Mouse (Mus musculus) lung, postnatal 0 days (tissue): Measurements from ENCODE around the gene Ydjc. TPM values are rescaled to one million over a fixed set of nuclear protein-coding genes. Genes with fewer than 3 reads are reported as not detected.
"Not testable (repeated sequence)": the region's sequence is repeated elsewhere in the genome, so short reads cannot be mapped to it uniquely, and the experiment has no call there.

Experiments used
- ATAC-seq: fragments of 200-750 bp; cut with Nextera tagmentation; 2 replicates; pipeline ENCODE4 v1.8.0; 2017; ENCODE audit warnings: moderate library complexity
- DNase-seq: peaks from one replicate; pipeline ENCODE4 v3.0.0-alpha.2; 2016; ENCODE audit warnings: low spot score
- H3K27ac ChIP-seq: fragments of 300-500 bp; sonication (generic); 2 replicates; pipeline ENCODE4 v1.5.1; 2014; ENCODE audit warnings: antibody characterized with exemption, mild to moderate bottlenecking, low read length, mixed read lengths
- H3K27me3 ChIP-seq: fragments of 300-500 bp; sonication (generic); replicated peaks from 2 replicates; pipeline ENCODE4 v1.6.1; 2014; ENCODE audit warnings: low read length, mixed read lengths; ENCODE audit not compliant: insufficient read depth
- H3K36me3 ChIP-seq: fragments of 300-500 bp; sonication (generic); 2 replicates; pipeline ENCODE4 v1.6.1; 2014; ENCODE audit warnings: low read length, mixed read lengths; ENCODE audit not compliant: insufficient read depth
- H3K4me1 ChIP-seq: fragments of 300-500 bp; sonication (generic); 2 replicates; pipeline ENCODE4 v1.6.1; 2014; ENCODE audit warnings: antibody characterized with exemption, low read depth, low read length, mixed read lengths; ENCODE audit not compliant: insufficient read depth
- H3K4me2 ChIP-seq: fragments of 300-500 bp; sonication (generic); replicated peaks from 2 replicates; pipeline ENCODE4 v1.6.1; 2014; ENCODE audit warnings: low read depth, mild to moderate bottlenecking, low read length, moderate library complexity, mixed read lengths
- H3K4me3 ChIP-seq: fragments of 300-500 bp; sonication (generic); 2 replicates; pipeline ENCODE4 v1.5.1; 2014; ENCODE audit warnings: low read depth, low read length
- H3K9ac ChIP-seq: fragments of 300-500 bp; sonication (generic); replicated peaks from 2 replicates; pipeline ENCODE4 v1.6.1; 2014; ENCODE audit warnings: low read depth, mild to moderate bottlenecking
- H3K9me3 ChIP-seq: fragments of 300-500 bp; sonication (generic); 2 replicates; pipeline ENCODE4 v1.6.1; 2016; ENCODE audit warnings: low read length, mixed read lengths
- CTCF ChIP-seq: IDR thresholded peaks from 2 replicates; pipeline ENCODE4 v1.5.1; 2016; ENCODE audit warnings: antibody characterized with exemption, mild to moderate bottlenecking
- EP300 ChIP-seq: IDR thresholded peaks from 2 replicates; pipeline ENCODE4 v1.6.1; 2016; ENCODE audit warnings: antibody characterized with exemption, mild to moderate bottlenecking, control low read depth
- WGBS: fragments of 180-500 bp; shearing (Covaris S2); extraction: QIAGEN DNeasy Blood & Tissue Kit; methylation state at CpG from one replicate; pipeline ENCODE4 v1.1.7; 2014; 5-methylcytosine and 5-hydroxymethylcytosine counted together
- polyA plus RNA-seq: library from polyadenylated mRNA; unstranded; fragments of >200 nt; fragmentation: Nextera tagmentation; extraction: Ambion mirVana; gene quantifications from 2 replicates; pipeline ENCODE4 v1.2.1, GENCODE M21; 2015

Gene Ydjc
- polyA plus RNA-seq, 1 experiment from 2014 or later = 1.6 TPM

- Histone ChIP-seq H3K9me3 (no peaks in the 10 kb centered on the region), H3K36me3 (peaks cover 18% of the 10 kb centered on the region), H3K27me3 (no peaks in the 10 kb centered on the region), H3K9ac (no peak overlapping the region), H3K4me3 (no peak overlapping the region), H3K4me1 (peaks cover 13% of the 10 kb centered on the region; the same call in 1 of the 2 replicates), H3K4me2 (no peak overlapping the region), H3K27ac (no peak overlapping the region)
- no peak for ATAC-seq
- TF ChIP-seq EP300 = no peak
- TF ChIP-seq CTCF = no peak
- no peak for DNase-seq
- WGBS = 82% methylated on average over 7 of the region's 7 CpGs
Measured at GRCm38 (mm10) chr16:17150520-17151258, 6.3 kb downstream of the Ydjc start.

GRCm38 (mm10) chr16:17151874-17152273, 7.5 kb downstream of the Ydjc start:
- H3K4me3 ChIP-seq = no peak overlapping the region
- 93% methylated on average over 4 of the region's 4 CpGs for WGBS
- ATAC-seq (no peak), DNase-seq (no peak)
- no peak overlapping the region for H3K27ac ChIP-seq
- no peaks in the 10 kb centered on the region for H3K9me3 ChIP-seq
- H3K4me2 ChIP-seq = no peak overlapping the region
- H3K9ac ChIP-seq = no peak overlapping the region
- peaks cover 18% of the 10 kb centered on the region for H3K36me3 ChIP-seq
- no peaks in the 10 kb centered on the region for H3K27me3 ChIP-seq
- H3K4me1 ChIP-seq = peaks cover 13% of the 10 kb centered on the region; the same call in 1 of the 2 replicates
- no peak for TF ChIP-seq CTCF

DNA sequence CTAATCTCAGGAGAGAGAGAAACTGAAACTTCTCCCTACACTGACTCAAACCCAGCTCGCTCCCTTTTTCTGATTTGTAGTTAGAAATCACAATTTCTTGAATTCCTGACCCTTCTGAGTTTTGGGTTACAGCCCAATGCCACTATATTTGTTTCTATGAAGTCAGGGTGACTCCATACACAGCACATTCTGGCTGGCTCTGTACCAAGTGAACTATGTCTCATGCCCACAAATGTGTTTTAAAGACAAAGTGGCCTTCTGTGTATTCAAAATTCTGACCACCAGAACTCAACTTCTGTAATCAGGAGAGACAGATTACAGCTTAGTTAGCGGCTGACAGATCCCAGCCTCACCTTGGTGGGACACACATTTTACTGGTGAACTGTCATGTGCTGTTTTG, 9.9 kb downstream of the Ydjc start:
- H3K4me3 ChIP-seq = no peak overlapping the region
- H3K4me1 ChIP-seq = no peaks in the 10 kb centered on the region
- H3K36me3 ChIP-seq = peaks cover 18% of the 10 kb centered on the region
- no peak for DNase-seq
- 98% methylated on average over 2 of the region's 2 CpGs for WGBS
- TF ChIP-seq CTCF (no peak), EP300 (no peak)
- H3K27ac ChIP-seq = no peak overlapping the region
- no peaks in the 10 kb centered on the region for H3K27me3 ChIP-seq
- no peak for ATAC-seq
- no peak overlapping the region for H3K9ac ChIP-seq
- H3K9me3 ChIP-seq = no peaks in the 10 kb centered on the region
- H3K4me2 ChIP-seq = no peak overlapping the region

DNA sequence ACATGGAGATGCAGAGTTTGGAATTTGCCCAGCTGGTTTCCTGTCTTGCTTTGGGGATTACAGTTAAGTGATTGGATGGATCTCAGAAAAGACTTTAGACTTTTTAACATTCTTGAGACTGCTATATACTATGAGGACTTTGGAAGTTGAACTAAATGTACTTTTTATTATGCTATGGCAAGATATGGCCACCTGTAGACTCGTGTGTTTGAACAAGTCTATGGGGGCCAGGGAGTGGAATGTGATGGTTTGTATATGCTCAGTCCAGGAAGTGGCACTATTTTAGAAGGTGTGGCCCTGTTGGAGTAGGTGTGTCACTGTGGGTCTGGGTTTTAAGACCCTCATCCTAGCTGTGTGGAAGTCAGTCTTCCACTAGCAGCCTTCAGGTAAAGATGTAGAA, 21.1 kb downstream of the Ydjc start:
- H3K9me3 ChIP-seq, H3K4me3 ChIP-seq, H3K4me2 ChIP-seq, H3K4me1 ChIP-seq, DNase-seq, H3K9ac ChIP-seq, ATAC-seq, H3K27me3 ChIP-seq, H3K27ac ChIP-seq: not testable (repeated sequence)
- 67% methylated on average over 1 of the region's 1 CpGs for WGBS
- H3K36me3 ChIP-seq = peaks cover 13% of the 10 kb centered on the region; the same call in 1 of the 2 replicates

DNA sequence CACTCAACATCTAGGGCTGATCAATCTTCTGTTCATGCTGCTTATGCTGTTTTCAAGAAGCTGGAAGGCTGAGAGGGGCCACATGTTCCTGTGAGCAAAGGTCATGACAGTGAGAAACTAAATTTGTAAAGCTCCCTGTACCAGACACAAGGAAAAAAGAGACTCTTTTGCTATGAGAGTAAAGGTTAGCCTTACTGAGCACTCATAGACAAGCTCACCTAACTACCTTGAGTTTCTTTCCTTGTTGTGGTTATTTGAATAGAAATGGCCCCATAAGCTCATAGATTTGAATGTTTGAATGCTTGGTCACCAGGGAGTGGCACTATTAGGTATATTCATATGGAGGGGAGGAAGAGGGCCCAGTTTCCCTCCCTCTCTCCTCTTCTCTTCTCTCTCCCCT, 22.8 kb downstream of the Ydjc start:
- H3K27me3 ChIP-seq = no peaks in the 10 kb centered on the region
- no peak overlapping the region for H3K27ac ChIP-seq
- H3K4me1 ChIP-seq = no peaks in the 10 kb centered on the region
- H3K4me2 ChIP-seq = no peak overlapping the region
- no peak overlapping the region for H3K4me3 ChIP-seq
- H3K9ac ChIP-seq = no peak overlapping the region
- H3K9me3 ChIP-seq = no peaks in the 10 kb centered on the region
- ATAC-seq = no peak
- TF ChIP-seq EP300 (no peak), CTCF (no peak)
- no peak for DNase-seq
- peaks cover 15% of the 10 kb centered on the region for H3K36me3 ChIP-seq

DNA sequence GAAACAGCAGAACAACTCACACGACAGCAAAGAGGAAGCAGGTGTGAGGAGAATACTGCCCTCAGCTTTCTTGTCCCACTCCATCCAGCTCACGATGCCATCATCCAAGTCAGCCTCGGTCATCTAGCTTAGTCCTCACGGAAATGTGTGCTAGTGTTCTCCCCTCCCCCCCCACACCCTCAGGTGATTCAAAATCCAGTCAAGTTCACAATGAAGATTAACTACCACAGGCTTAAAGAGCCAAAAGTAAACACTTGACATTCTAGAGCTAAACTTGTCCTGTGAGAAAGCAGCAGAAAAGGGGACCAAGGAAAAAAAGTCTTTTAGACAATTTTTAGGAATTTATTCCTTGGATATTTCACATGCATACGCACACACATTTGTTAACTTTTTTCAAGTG, 23.6 kb downstream of the Ydjc start:
- no peak overlapping the region for H3K27ac ChIP-seq
- H3K4me2 ChIP-seq = no peak overlapping the region
- H3K9ac ChIP-seq = no peak overlapping the region
- peaks cover 24% of the 10 kb centered on the region for H3K36me3 ChIP-seq
- H3K4me3 ChIP-seq = no peak overlapping the region
- peak; percentile 61 for TF ChIP-seq EP300
- TF ChIP-seq CTCF = no peak
- 49% methylated on average over 5 of the region's 5 CpGs for WGBS
- no peaks in the 10 kb centered on the region for H3K9me3 ChIP-seq
- peak; percentile 80 for DNase-seq
- peak; percentile 88 for ATAC-seq
- no peaks in the 10 kb centered on the region for H3K27me3 ChIP-seq
- no peaks in the 10 kb centered on the region for H3K4me1 ChIP-seq

DNA sequence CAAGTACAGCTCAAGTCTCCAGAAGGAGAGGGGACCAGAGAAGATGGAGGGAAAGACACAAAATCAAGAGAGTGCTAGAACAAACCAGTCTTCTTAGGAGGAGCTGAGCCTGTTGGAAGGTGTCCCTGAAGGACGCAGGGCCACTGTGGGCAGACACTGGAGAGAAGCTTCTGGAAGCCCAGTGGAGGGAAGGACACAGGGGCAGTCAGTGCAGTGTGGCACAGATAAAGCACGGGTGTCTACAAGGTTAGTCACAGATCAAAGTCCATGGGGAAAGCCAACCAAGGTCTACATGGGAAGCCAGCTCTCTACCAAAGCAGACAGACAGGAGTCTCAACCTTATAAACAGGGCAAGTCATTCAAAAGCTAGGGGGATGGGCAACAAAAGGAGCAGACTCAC, 31.3 kb downstream of the Ydjc start:
- ATAC-seq = no peak
- Histone ChIP-seq H3K9me3 (no peaks in the 10 kb centered on the region), H3K4me3 (no peak overlapping the region), H3K4me2 (no peak overlapping the region), H3K9ac (no peak overlapping the region), H3K4me1 (no peaks in the 10 kb centered on the region), H3K27ac (no peak overlapping the region), H3K36me3 (peaks cover 16% of the 10 kb centered on the region), H3K27me3 (no peaks in the 10 kb centered on the region)
- TF ChIP-seq EP300 = no peak
- no peak for TF ChIP-seq CTCF
- 89% methylated on average over 2 of the region's 2 CpGs for WGBS
- no peak for DNase-seq
